Mouse (Mus musculus): Measurements from ENCODE around the gene Zfp383.

DNA sequence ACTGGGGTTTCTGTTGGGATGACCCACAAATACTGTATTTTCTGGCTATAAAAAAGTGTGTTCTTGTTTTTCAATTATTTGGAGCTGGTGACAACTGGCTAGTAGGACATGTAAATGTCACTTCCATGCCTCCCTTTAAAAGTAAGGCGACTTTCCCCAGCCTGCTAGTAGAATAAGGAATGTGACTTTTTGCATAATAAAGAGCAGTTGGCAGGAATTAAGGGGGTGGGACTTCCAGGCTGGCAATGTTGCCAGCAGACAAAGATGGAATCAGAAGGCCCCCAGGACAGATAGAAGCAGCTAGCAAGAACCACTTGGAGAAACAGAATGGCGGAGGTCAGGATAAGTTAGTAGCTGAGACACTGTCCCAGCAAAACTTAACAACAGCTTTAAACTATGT, 2.2 kb downstream of the Zfp383 start:
- TF ChIP-seq CTCF (IDR thresholded peaks at IDR 0.05; ENCODE audit: extremely low read depth, insufficient read length, insufficient replicate concordance, low read depth, low read length) (no peak), POLR2A (IDR thresholded peaks at IDR 0.05; ENCODE audit: low read depth, low read length) (no peak)

Measured in small intestine, adult 2 months (tissue).